Mouse (Mus musculus) lung, postnatal 36 days (tissue): Measurements from ENCODE around the gene Kcnrg.
"Not testable (repeated sequence)": the region's sequence is repeated elsewhere in the genome, so short reads cannot be mapped to it uniquely, and the experiment has no call there.

Source experiments
- DNase-seq: peaks from one replicate; pipeline ENCODE4 v3.0.0; 2022; ENCODE audit warnings: mixed read lengths

The Kcnrg gene

GRCm38 (mm10) chr14:61607157-61607556, at the start of gene Kcnrg:
Gene Kcnrg, plus strand, starts transcription at chr14:61607457.
- DNase-seq = no peak

- DNase-seq = no peak
Measured at GRCm38 (mm10) chr14:61558901-61559300, 48.4 kb upstream of the Kcnrg start.

GRCm38 (mm10) chr14:61559856-61560255, 47.4 kb upstream of the Kcnrg start:
- DNase-seq = peak; percentile 55

- DNase-seq = not testable (repeated sequence)
Measured at GRCm38 (mm10) chr14:61566211-61566610, 41.0 kb upstream of the Kcnrg start.

GRCm38 (mm10) chr14:61569344-61569743, 37.9 kb upstream of the Kcnrg start:
- DNase-seq = no peak

- DNase-seq = peak; percentile 92
Measured at GRCm38 (mm10) chr14:61571366-61571765, 35.9 kb upstream of the Kcnrg start.

GRCm38 (mm10) chr14:61572131-61572530, 35.1 kb upstream of the Kcnrg start:
- DNase-seq = no peak

- DNase-seq = no peak
Measured at GRCm38 (mm10) chr14:61575066-61575465, 32.2 kb upstream of the Kcnrg start.

GRCm38 (mm10) chr14:61575941-61576340, 31.3 kb upstream of the Kcnrg start:
- DNase-seq = no peak

GRCm38 (mm10) chr14:61589288-61590065, 17.8 kb upstream of the Kcnrg start:
- no peak for DNase-seq

- peak; percentile 47 for DNase-seq
Measured at GRCm38 (mm10) chr14:61596719-61597426, 10.4 kb upstream of the Kcnrg start.

GRCm38 (mm10) chr14:61597968-61598367, 9.3 kb upstream of the Kcnrg start, which contains the start of gene Trim13:
Gene Trim13, plus strand, starts transcription at chr14:61598247.
- DNase-seq = no peak

GRCm38 (mm10) chr14:61599057-61599806, 8.0 kb upstream of the Kcnrg start:
- DNase-seq = peak; percentile 94

- no peak for DNase-seq
Measured at GRCm38 (mm10) chr14:61601348-61601747, 5.9 kb upstream of the Kcnrg start.

GRCm38 (mm10) chr14:61603069-61603755, 4.0 kb upstream of the Kcnrg start:
- peak; percentile 18 for DNase-seq

GRCm38 (mm10) chr14:61604081-61604480, 3.2 kb upstream of the Kcnrg start:
- DNase-seq = no peak

GRCm38 (mm10) chr14:61606088-61606487, 1.2 kb upstream of the Kcnrg start:
- not testable (repeated sequence) for DNase-seq

GRCm38 (mm10) chr14:61611766-61612165, 4.5 kb downstream of the Kcnrg start:
- no peak for DNase-seq

- peak; percentile 63 for DNase-seq
Measured at GRCm38 (mm10) chr14:61613319-61613718, 6.1 kb downstream of the Kcnrg start.

GRCm38 (mm10) chr14:61620371-61620770, 13.1 kb downstream of the Kcnrg start:
- peak; percentile 29 for DNase-seq

GRCm38 (mm10) chr14:61635969-61636368, 28.7 kb downstream of the Kcnrg start:
- no peak for DNase-seq

- DNase-seq = peak; percentile 30
Measured at GRCm38 (mm10) chr14:61642668-61643067, 35.4 kb downstream of the Kcnrg start.

- no peak for DNase-seq
Measured at GRCm38 (mm10) chr14:61645547-61645946, 38.3 kb downstream of the Kcnrg start.
